Mouse (Mus musculus) liver, adult 2 months (tissue): ENCODE measurements at regions not wholly inside any gene's neighbourhood (a gene's known extent, or its start where the extent isn't known, plus 50 kb on each side); places are given as distances from the start of the nearest gene placed in this dataset.

Experiments used
- CTCF ChIP-seq: fragments of 200-500 bp; IDR thresholded peaks from 2 replicates; pipeline ENCODE4 v1.5.1; 2011; ENCODE audit warnings: low read depth, low read length, control low read depth
- POLR2A ChIP-seq: fragments of 200-500 bp; IDR thresholded peaks from 2 replicates; pipeline ENCODE4 v1.6.1; 2011; ENCODE audit warnings: low read length, control low read depth; ENCODE audit not compliant: insufficient read depth; ENCODE audit errors: extremely low read depth

DNA sequence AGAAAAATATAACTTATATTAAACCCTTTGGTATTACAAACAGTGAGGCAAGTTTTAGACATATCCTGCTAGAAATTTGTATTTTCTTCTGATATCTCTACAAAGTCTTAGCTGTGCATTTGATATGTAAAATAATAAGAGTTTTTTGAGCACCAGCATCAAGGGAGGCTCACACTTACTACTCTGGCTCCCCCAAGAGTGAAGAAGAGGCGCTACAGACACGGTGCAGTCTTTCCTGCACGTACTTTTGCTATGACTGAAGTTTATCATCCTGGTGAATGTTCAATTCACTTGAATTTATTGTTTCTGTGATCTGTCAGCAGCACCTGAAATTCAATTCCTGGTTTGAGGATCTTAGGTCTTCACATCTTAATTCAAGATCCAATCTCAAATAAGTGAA is 160.1 kb upstream of the Pcsk5 start:
- TF ChIP-seq CTCF, result no peak
- no peak for TF ChIP-seq POLR2A
